Mouse (Mus musculus) E14TG2a.4 (cell line): ENCODE measurements around the gene Gm20388.
A peak's percentile ranks its signal among the peaks of the same experiment; 100 is the strongest.

ENCODE experiments used
- H3K27me3 ChIP-seq: 2 replicates; pipeline ENCODE4 v1.6.1; 2014; ENCODE audit warnings: low read length, control low read depth; ENCODE audit not compliant: insufficient read depth
- H3K36me3 ChIP-seq: 2 replicates; pipeline ENCODE4 v1.6.1; 2014; ENCODE audit warnings: low read length, control low read depth; ENCODE audit not compliant: insufficient read depth
- H3K4me1 ChIP-seq: replicated peaks from 2 replicates; pipeline ENCODE4 v1.6.1; 2014; ENCODE audit warnings: low read depth, low read length, control low read depth
- H3K4me3 ChIP-seq: replicated peaks from 2 replicates; pipeline ENCODE4 v1.5.1; 2014; ENCODE audit warnings: mild to moderate bottlenecking, low read length
- H3K9me3 ChIP-seq: 2 replicates; pipeline ENCODE4 v1.6.1; 2014; ENCODE audit warnings: low read length, control low read depth
- CTCF ChIP-seq: conservative IDR thresholded peaks from 2 replicates; pipeline ENCODE4 v1.5.1; 2014; ENCODE audit warnings: low read length
- NANOG ChIP-seq: IDR thresholded peaks from 2 replicates; pipeline ENCODE4 v1.6.1; 2014; ENCODE audit warnings: borderline replicate concordance, low read length, mixed read lengths
- POU5F1 ChIP-seq: IDR thresholded peaks from 2 replicates; pipeline ENCODE4 v1.6.1; 2014; ENCODE audit warnings: low read length, borderline replicate concordance

The Gm20388 gene

DNA sequence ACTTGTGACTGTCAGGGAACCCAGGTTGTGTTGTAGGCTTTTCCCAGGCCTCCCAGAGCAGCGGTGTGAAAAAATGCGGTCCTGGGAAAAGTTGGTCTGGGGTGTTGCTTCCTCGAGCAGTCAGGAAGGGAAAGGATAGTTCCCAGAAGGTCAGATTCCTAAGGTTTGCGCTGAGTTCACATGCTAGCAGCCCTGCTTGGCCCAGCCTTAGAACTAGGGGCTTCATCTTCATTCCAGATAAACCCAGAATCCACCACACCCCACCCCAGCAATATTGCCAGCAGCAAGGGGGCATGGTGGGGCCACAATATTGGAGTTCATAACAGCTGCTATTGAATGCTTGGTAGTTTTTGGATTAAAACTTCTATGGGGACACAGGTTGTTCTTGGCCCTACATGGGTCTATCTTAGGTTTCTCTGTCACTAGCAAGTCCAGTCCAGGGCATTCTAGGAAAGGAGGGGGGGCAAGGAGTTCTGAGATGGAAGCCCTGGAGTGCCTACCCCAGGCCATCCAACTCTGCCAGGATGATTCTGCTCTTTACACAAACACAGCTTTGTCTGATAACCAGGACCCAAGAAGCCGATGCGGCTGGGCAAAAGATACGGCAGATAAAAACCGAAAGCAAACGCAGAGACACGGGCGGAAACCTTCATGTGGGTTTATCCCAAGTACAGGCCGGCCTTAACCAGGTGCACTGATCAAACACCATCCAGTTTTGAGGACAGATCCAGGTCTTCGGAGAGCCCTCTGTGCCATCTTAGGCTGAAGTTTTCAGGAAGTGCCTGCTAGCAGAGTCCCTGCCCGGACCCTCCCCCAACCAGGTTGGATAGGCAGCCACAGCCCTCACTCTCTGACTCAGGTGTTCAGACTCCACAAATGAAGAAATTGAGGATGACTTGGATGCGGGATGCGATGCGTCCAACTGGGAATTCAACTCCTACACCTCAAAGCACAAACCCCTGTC lies 1210.1 kb downstream of the Gm20388 start:
- Histone ChIP-seq H3K27me3 (peaks cover 97% of the 10 kb centered on the region), H3K36me3 (no peaks in the 10 kb centered on the region), H3K9me3 (peaks cover 9% of the 10 kb centered on the region), H3K4me1 (peaks cover 34% of the 10 kb centered on the region), H3K4me3 (no peak overlapping the region)
- TF ChIP-seq CTCF (no peak), NANOG (no peak), POU5F1 (no peak)

- Histone ChIP-seq H3K9me3 (peaks cover 9% of the 10 kb centered on the region), H3K27me3 (peaks cover 99% of the 10 kb centered on the region), H3K4me1 (peaks cover 37% of the 10 kb centered on the region), H3K4me3 (no peak overlapping the region), H3K36me3 (no peaks in the 10 kb centered on the region)
- TF ChIP-seq NANOG (no peak), POU5F1 (no peak), CTCF (no peak)
These were observed 1211.1 kb downstream of the Gm20388 start for GRCm38 (mm10) chr8:121121704-121122103.

DNA sequence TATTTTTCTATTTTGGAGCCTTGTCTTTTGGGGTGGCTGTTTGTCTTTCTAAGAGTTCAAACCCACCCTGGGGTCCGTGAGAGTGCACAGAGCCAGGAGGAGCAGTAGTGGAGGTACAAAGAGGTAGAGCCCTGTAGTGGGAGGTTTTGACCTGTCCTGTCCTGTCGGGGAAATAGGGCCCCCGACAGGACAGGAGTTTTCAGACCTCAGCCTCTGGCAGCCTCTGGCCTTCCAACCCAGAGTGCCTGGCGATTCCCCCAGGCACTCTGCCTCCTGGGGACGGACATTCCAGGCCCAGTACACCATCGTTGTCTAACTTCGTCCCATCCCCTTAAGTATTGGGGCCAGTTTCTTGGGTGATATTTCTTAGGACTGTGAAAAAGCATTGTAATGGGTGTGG lies 1211.7 kb downstream of the Gm20388 start:
- peaks cover 9% of the 10 kb centered on the region for H3K9me3 ChIP-seq
- H3K27me3 ChIP-seq: peaks cover 99% of the 10 kb centered on the region
- H3K4me1 ChIP-seq: peaks cover 33% of the 10 kb centered on the region
- no peaks in the 10 kb centered on the region for H3K36me3 ChIP-seq
- TF ChIP-seq NANOG (no peak), CTCF (no peak), POU5F1 (no peak)
- H3K4me3 ChIP-seq: no peak overlapping the region

- Histone ChIP-seq H3K27me3 (peaks cover 99% of the 10 kb centered on the region), H3K36me3 (no peaks in the 10 kb centered on the region), H3K4me1 (peaks cover 30% of the 10 kb centered on the region), H3K4me3 (no peak overlapping the region), H3K9me3 (peaks cover 9% of the 10 kb centered on the region)
- no peak for TF ChIP-seq CTCF
These were observed 1212.5 kb downstream of the Gm20388 start for GRCm38 (mm10) chr8:121123113-121123512.

GRCm38 (mm10) chr8:121124547-121125239 lies 1214.1 kb downstream of the Gm20388 start:
- H3K9me3 ChIP-seq: peaks cover 9% of the 10 kb centered on the region
- H3K4me3 ChIP-seq: peak overlapping the region; percentile 49
- H3K27me3 ChIP-seq: peaks cover 99% of the 10 kb centered on the region
- H3K4me1 ChIP-seq: peaks cover 37% of the 10 kb centered on the region
- H3K36me3 ChIP-seq: no peaks in the 10 kb centered on the region
- TF ChIP-seq CTCF: no peak
- no peak for TF ChIP-seq NANOG
- TF ChIP-seq POU5F1: no peak

GRCm38 (mm10) chr8:121125311-121125876 lies 1214.8 kb downstream of the Gm20388 start:
- peaks cover 99% of the 10 kb centered on the region for H3K27me3 ChIP-seq
- TF ChIP-seq POU5F1 (no peak), NANOG (no peak), CTCF (no peak)
- peaks cover 9% of the 10 kb centered on the region for H3K9me3 ChIP-seq
- H3K36me3 ChIP-seq: no peaks in the 10 kb centered on the region
- peak overlapping the region; percentile 70 for H3K4me3 ChIP-seq
- H3K4me1 ChIP-seq: peaks cover 37% of the 10 kb centered on the region

GRCm38 (mm10) chr8:121126191-121126590 lies 1215.5 kb downstream of the Gm20388 start:
- H3K4me3 ChIP-seq: peak overlapping the region; percentile 70
- peaks cover 9% of the 10 kb centered on the region for H3K9me3 ChIP-seq
- no peak for TF ChIP-seq POU5F1
- TF ChIP-seq CTCF: no peak
- no peak for TF ChIP-seq NANOG
- H3K27me3 ChIP-seq: peaks cover 99% of the 10 kb centered on the region
- peaks cover 37% of the 10 kb centered on the region for H3K4me1 ChIP-seq
- H3K36me3 ChIP-seq: no peaks in the 10 kb centered on the region

- peaks cover 9% of the 10 kb centered on the region for H3K9me3 ChIP-seq
- peaks cover 37% of the 10 kb centered on the region for H3K4me1 ChIP-seq
- no peaks in the 10 kb centered on the region for H3K36me3 ChIP-seq
- no peak overlapping the region for H3K4me3 ChIP-seq
- no peak for TF ChIP-seq NANOG
- no peak for TF ChIP-seq POU5F1
- no peak for TF ChIP-seq CTCF
- H3K27me3 ChIP-seq: peaks cover 96% of the 10 kb centered on the region
These were observed 1216.1 kb downstream of the Gm20388 start for GRCm38 (mm10) chr8:121126694-121127093.
